Comparison of ENCODE assay signal across 9 mouse cellular contexts in genomic region chr13:52679906-52680305, GRCm38 (mm10).
DNase-seq lines count a peak whose midpoint lies in the region; ATAC-seq lines count a peak whose summit lies in the region.
"Had no signal": no experiment of that assay in that cellular context is flagged by ENCODE, and none has a peak within 500 bp of the region (broad histone marks: within the 10 kb centered on the region; RNA-seq: fewer than 3 reads in every experiment).

No protein-coding gene starts in this region.

- no peaks in the 10 kb centered on the region for H3K36me3 ChIP-seq in midbrain, embryonic 16.5 days (ENCODE audit: control insufficient read depth, insufficient read depth, low read length)
- H3K36me3 ChIP-seq in kidney, embryonic 15.5 days = no peaks in the 10 kb centered on the region
- H3K36me3 ChIP-seq: embryonic facial prominence, embryonic 13.5 days had no signal

- peak; percentile 78 to 90 for DNase-seq in adrenal gland, adult (ENCODE audit: inconsistent age in 2 of 2, low spot score in 1 of 2)
- DNase-seq in cerebellum, postnatal 14 days = peak; percentile 61 to 62
- peak; percentile 79 to 83 for DNase-seq in layer of hippocampus, adult 8-10 months (ENCODE audit: low spot score in 2 of 2)
- no peak for DNase-seq in thymus, postnatal 36 days
- DNase-seq in gastrocnemius, postnatal 4 days (ENCODE audit: low spot score in 2 of 2) = no peak
- DNase-seq in thymus, postnatal 14 days = no peak

- H3K4me3 ChIP-seq in midbrain, embryonic 16.5 days (ENCODE audit: low read depth, low read length) = no peak overlapping the region
- H3K4me3 ChIP-seq in kidney, embryonic 15.5 days (replicated peaks) = no peak overlapping the region
- H3K4me3 ChIP-seq: embryonic facial prominence, embryonic 13.5 days had no signal

- H3K9ac ChIP-seq in midbrain, embryonic 16.5 days (ENCODE audit: low read depth, low read length) = no peak overlapping the region
- no peak overlapping the region for H3K9ac ChIP-seq in kidney, embryonic 15.5 days
- H3K9ac ChIP-seq: embryonic facial prominence, embryonic 13.5 days had no signal

- peak; percentile 86 for ATAC-seq in midbrain, embryonic 16.5 days
- no peak for ATAC-seq in kidney, embryonic 15.5 days (replicated peaks; ENCODE audit: low FRiP score)

- H3K4me2 ChIP-seq in midbrain, embryonic 16.5 days (ENCODE audit: low read length) = no peak overlapping the region
- no peak overlapping the region for H3K4me2 ChIP-seq in kidney, embryonic 15.5 days
- H3K4me2 ChIP-seq: embryonic facial prominence, embryonic 13.5 days had no signal

- H3K4me1 ChIP-seq in midbrain, embryonic 16.5 days (ENCODE audit: control insufficient read depth, insufficient read depth, low read length) = 0 out of 2 replicates have a peak, but pooled peaks cover 5% of the 10 kb centered on the region
- peaks cover 9% of the 10 kb centered on the region; the same call in 1 of the 2 replicates for H3K4me1 ChIP-seq in kidney, embryonic 15.5 days

- WGBS in midbrain, embryonic 16.5 days = 23% methylated on average over 5 of the region's 5 CpGs
- 72% methylated on average over 5 of the region's 5 CpGs for WGBS in kidney, embryonic 15.5 days

- no peak overlapping the region for H3K27ac ChIP-seq in midbrain, embryonic 16.5 days (ENCODE audit: low read length)
- H3K27ac ChIP-seq in kidney, embryonic 15.5 days = no peak overlapping the region
- H3K27ac ChIP-seq: embryonic facial prominence, embryonic 13.5 days had no signal

- H3K27me3 ChIP-seq in midbrain, embryonic 16.5 days (ENCODE audit: control insufficient read depth, insufficient read depth, low read depth, low read length) = no peaks in the 10 kb centered on the region
- no peaks in the 10 kb centered on the region for H3K27me3 ChIP-seq in kidney, embryonic 15.5 days
- H3K27me3 ChIP-seq: embryonic facial prominence, embryonic 13.5 days had no signal

- H3K9me3 ChIP-seq in midbrain, embryonic 16.5 days (replicated peaks; ENCODE audit: control insufficient read depth, low read length, poor library complexity, severe bottlenecking) = no peaks in the 10 kb centered on the region
- no peaks in the 10 kb centered on the region for H3K9me3 ChIP-seq in kidney, embryonic 15.5 days (replicated peaks)
- H3K9me3 ChIP-seq: embryonic facial prominence, embryonic 13.5 days had no signal

Comparison
In these comparisons a context has a peak if more than half of its experiments do, and no peak if none do; other contexts are left out.
1. DNase-seq: peak in adrenal gland, adult (2 of 2), cerebellum, postnatal 14 days (2 of 2) and layer of hippocampus, adult 8-10 months (2 of 2); none in thymus, postnatal 36 days (0 of 2), gastrocnemius, postnatal 4 days (0 of 2) and thymus, postnatal 14 days (single experiment).